Mouse (Mus musculus): ENCODE data around the gene Dnm1. TPM values are rescaled to one million over a fixed set of nuclear protein-coding genes. Genes with fewer than 3 reads are reported as not detected.

The Dnm1 gene
- polyA plus RNA-seq, 1 experiment from 2014 or later: 2.7 TPM

DNA sequence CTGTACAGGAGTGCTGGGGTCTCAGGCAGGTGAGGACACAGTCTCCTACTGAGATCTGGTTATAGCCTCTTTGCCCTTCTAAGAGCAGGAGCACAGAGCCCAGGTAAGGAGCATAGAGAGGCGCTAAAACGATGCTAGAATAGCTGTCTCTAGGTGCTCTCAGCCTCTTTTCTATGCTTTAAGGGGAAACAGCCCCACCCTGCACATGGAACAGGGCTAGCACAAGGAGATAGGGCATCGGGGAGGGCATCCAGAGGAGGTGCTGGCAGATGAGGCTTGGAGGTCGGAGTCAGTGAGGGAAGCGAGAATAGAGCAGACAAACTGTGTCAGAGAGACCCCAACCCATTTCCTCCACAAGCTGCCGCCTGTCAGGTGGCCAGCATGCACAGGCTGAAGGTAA, 6.1 kb downstream of the Dnm1 start:
- WGBS: 67% methylated on average over 6 of the region's 6 CpGs

DNA sequence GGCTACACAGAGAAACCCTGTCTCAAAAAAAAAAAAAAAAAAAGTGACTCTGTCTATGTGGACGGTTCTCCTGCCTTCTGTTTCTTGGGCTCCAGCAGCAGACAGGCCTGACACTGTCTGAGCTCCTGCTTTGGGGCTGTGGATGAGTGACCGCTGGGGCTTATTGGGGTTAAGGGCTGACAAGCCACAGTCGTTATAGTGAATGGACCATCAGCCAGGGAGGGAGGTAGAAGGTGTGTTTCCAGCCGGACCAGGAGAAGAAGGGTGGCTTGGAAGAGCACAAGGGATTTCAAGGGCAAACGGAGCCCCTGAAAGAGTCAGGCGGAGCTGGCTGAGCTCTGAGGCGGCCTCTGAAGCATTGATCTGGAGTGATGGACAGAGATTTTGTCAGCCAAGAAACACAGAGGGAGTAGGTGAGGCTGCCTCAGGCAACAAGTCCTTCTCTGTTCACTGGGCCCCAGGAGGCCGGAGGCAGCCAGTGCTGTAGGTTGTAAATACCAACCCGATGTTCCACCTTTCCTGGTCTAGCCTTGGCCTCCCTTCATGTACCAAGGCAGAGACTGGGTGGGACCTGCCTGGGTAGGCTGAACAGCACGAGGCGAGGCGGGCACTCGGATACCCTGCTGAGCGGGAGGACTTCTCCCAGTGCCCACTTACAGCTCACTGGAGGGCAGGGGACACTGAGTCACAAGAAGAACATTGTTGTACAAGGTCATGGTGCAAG, 8.4 kb downstream of the Dnm1 start:
- Histone ChIP-seq H3K4me2 (ENCODE audit: low read depth, low read length) (no peak overlapping the region), H3K36me3 (ENCODE audit: control insufficient read depth, insufficient read depth) (no peaks in the 10 kb centered on the region), H3K27ac (ENCODE audit: low read length) (no peak overlapping the region), H3K9ac (ENCODE audit: low read length) (no peak overlapping the region), H3K4me3 (ENCODE audit: low read length) (no peak overlapping the region), H3K4me1 (ENCODE audit: control insufficient read depth, insufficient read depth, low read length) (no peaks in the 10 kb centered on the region), H3K27me3 (ENCODE audit: control insufficient read depth, insufficient read depth, low read length) (peaks cover 4% of the 10 kb centered on the region; the same call in 1 of the 2 replicates), H3K9me3 (replicated peaks; ENCODE audit: control insufficient read depth, low read length) (no peaks in the 10 kb centered on the region)
- no peak for ATAC-seq (replicated peaks; ENCODE audit: extremely low read depth, insufficient read depth, low FRiP score)
- 71% methylated on average over 14 of the region's 14 CpGs for WGBS

More for the DNA sequence above, 6.1 kb downstream of the Dnm1 start:
- Histone ChIP-seq H3K4me1 (ENCODE audit: control insufficient read depth, insufficient read depth, low read length) (no peaks in the 10 kb centered on the region), H3K27me3 (ENCODE audit: control insufficient read depth, insufficient read depth, low read length) (peaks cover 8% of the 10 kb centered on the region), H3K36me3 (ENCODE audit: control insufficient read depth, insufficient read depth) (no peaks in the 10 kb centered on the region), H3K27ac (ENCODE audit: low read length) (no peak overlapping the region), H3K9me3 (replicated peaks; ENCODE audit: control insufficient read depth, low read length) (no peaks in the 10 kb centered on the region), H3K4me2 (ENCODE audit: low read depth, low read length) (no peak overlapping the region), H3K9ac (ENCODE audit: low read length) (no peak overlapping the region), H3K4me3 (ENCODE audit: low read length) (no peak overlapping the region)
- ATAC-seq (replicated peaks; ENCODE audit: extremely low read depth, insufficient read depth, low FRiP score): no peak

- Histone ChIP-seq H3K4me3 (ENCODE audit: low read length) (no peak overlapping the region), H3K36me3 (ENCODE audit: control insufficient read depth, insufficient read depth) (no peaks in the 10 kb centered on the region), H3K27me3 (ENCODE audit: control insufficient read depth, insufficient read depth, low read length) (peaks cover 5% of the 10 kb centered on the region; the same call in 1 of the 2 replicates), H3K4me2 (ENCODE audit: low read depth, low read length) (no peak overlapping the region), H3K9me3 (replicated peaks; ENCODE audit: control insufficient read depth, low read length) (no peaks in the 10 kb centered on the region), H3K4me1 (ENCODE audit: control insufficient read depth, insufficient read depth, low read length) (no peaks in the 10 kb centered on the region), H3K27ac (ENCODE audit: low read length) (no peak overlapping the region), H3K9ac (ENCODE audit: low read length) (no peak overlapping the region)
- ATAC-seq (replicated peaks; ENCODE audit: extremely low read depth, insufficient read depth, low FRiP score): no peak
- WGBS: 70% methylated on average over 10 of the region's 10 CpGs
Measured at GRCm38 (mm10) chr2:32344056-32344455, 9.1 kb downstream of the Dnm1 start.

GRCm38 (mm10) chr2:32343351-32343671, 9.8 kb downstream of the Dnm1 start:
- Histone ChIP-seq H3K36me3 (ENCODE audit: control insufficient read depth, insufficient read depth) (no peaks in the 10 kb centered on the region), H3K27ac (ENCODE audit: low read length) (no peak overlapping the region), H3K4me3 (ENCODE audit: low read length) (no peak overlapping the region), H3K9me3 (replicated peaks; ENCODE audit: control insufficient read depth, low read length) (no peaks in the 10 kb centered on the region), H3K4me1 (ENCODE audit: control insufficient read depth, insufficient read depth, low read length) (no peaks in the 10 kb centered on the region), H3K9ac (ENCODE audit: low read length) (no peak overlapping the region), H3K4me2 (ENCODE audit: low read depth, low read length) (no peak overlapping the region), H3K27me3 (ENCODE audit: control insufficient read depth, insufficient read depth, low read length) (peaks cover 5% of the 10 kb centered on the region; the same call in 1 of the 2 replicates)
- no peak for ATAC-seq (replicated peaks; ENCODE audit: extremely low read depth, insufficient read depth, low FRiP score)
- 92% methylated on average over 2 of the region's 2 CpGs for WGBS

DNA sequence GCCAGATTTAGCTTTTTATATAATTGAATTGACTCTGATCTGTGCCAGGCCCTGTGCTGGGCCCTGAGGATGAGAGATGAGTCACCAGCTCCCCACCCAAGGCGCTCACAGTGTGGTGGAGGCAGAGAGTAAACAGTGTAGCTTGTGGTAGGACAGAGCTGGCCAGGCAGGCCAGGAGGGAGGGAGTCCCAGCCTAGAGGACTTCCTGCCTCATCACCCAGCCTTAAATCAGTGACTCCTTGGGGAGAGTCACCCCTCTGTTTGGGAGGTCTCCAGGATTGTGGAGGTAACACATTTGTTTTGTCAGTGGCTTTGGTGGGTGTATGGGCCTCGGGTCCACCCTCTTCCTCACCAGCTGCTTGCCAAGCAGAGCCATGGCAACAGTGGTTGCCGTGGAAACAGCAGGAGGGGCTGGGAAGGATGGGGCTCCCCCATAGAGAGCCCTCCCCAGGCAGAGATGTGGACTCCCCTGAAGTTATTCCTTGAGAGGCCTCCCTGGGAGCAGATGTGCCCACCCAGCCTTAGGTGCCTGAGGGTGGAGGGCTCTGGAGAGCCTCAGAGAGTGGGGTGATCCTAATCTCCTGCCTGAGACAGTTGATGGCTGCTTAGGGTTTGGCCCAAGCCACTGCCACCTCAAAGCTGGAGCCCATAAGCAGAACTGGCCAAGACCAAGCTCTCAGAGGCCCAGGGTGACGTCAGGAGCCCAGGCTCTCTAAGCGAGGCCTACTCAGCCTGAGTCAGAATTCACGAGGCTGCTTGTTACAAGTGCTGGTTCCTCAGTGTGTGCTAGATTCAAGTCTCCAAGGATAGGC, 10.4 kb downstream of the Dnm1 start:
- 67% methylated on average over 6 of the region's 6 CpGs for WGBS
- no peaks in the 10 kb centered on the region for H3K9me3 ChIP-seq (replicated peaks; ENCODE audit: control insufficient read depth, low read length)
- peaks cover 5% of the 10 kb centered on the region; the same call in 1 of the 2 replicates for H3K27me3 ChIP-seq (ENCODE audit: control insufficient read depth, insufficient read depth, low read length)
- H3K4me1 ChIP-seq (ENCODE audit: control insufficient read depth, insufficient read depth, low read length): no peaks in the 10 kb centered on the region
- no peak overlapping the region for H3K9ac ChIP-seq (ENCODE audit: low read length)
- no peak overlapping the region for H3K4me2 ChIP-seq (ENCODE audit: low read depth, low read length)
- no peak for ATAC-seq (replicated peaks; ENCODE audit: extremely low read depth, insufficient read depth, low FRiP score)
- no peak overlapping the region for H3K27ac ChIP-seq (ENCODE audit: low read length)
- no peak overlapping the region for H3K4me3 ChIP-seq (ENCODE audit: low read length)
- no peaks in the 10 kb centered on the region for H3K36me3 ChIP-seq (ENCODE audit: control insufficient read depth, insufficient read depth)

DNA sequence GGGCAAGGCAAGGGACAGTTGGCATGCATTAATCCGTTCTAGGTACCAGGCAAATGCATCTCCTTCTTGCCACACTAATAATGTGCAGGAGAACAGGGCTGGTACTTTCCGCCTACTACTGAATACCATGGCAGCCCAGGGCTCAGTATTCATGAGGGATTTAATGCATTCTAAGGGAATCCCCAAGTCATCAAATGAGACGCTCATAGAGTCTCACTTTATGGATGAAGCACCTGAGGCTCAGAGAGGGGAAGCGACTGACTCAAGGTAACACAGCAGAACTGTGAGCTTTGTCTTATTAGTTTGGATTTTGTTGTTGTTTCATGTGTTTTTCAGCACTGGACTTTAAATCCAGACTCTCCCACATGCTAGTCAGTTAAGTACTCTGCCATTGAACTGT, 11.1 kb downstream of the Dnm1 start:
- no peak overlapping the region for H3K9ac ChIP-seq (ENCODE audit: low read length)
- WGBS: 87% methylated on average over 4 of the region's 4 CpGs
- no peak for ATAC-seq (replicated peaks; ENCODE audit: extremely low read depth, insufficient read depth, low FRiP score)
- no peaks in the 10 kb centered on the region for H3K9me3 ChIP-seq (replicated peaks; ENCODE audit: control insufficient read depth, low read length)
- no peak overlapping the region for H3K27ac ChIP-seq (ENCODE audit: low read length)
- no peak overlapping the region for H3K4me2 ChIP-seq (ENCODE audit: low read depth, low read length)
- H3K4me1 ChIP-seq (ENCODE audit: control insufficient read depth, insufficient read depth, low read length): no peaks in the 10 kb centered on the region
- no peaks in the 10 kb centered on the region for H3K36me3 ChIP-seq (ENCODE audit: control insufficient read depth, insufficient read depth)
- no peak overlapping the region for H3K4me3 ChIP-seq (ENCODE audit: low read length)
- H3K27me3 ChIP-seq (ENCODE audit: control insufficient read depth, insufficient read depth, low read length): peaks cover 5% of the 10 kb centered on the region; the same call in 1 of the 2 replicates

DNA sequence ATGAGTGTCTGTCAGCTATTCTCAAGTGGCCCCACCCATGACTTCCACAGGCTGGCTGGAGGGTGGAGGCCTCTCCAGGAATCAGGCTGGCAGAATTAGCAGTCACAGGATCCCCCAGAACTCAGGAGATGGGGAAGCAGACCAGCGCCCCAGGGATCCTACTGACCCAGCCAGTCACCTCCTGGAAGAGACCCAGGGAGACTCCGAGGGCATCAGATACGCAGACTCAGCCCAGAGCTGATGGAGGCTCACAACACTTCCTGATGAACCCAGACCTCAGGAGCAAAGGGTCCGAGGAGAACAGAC, 11.6 kb downstream of the Dnm1 start:
- no peak overlapping the region for H3K27ac ChIP-seq (ENCODE audit: low read length)
- H3K9ac ChIP-seq (ENCODE audit: low read length): no peak overlapping the region
- H3K36me3 ChIP-seq (ENCODE audit: control insufficient read depth, insufficient read depth): no peaks in the 10 kb centered on the region
- H3K9me3 ChIP-seq (replicated peaks; ENCODE audit: control insufficient read depth, low read length): no peaks in the 10 kb centered on the region
- H3K4me2 ChIP-seq (ENCODE audit: low read depth, low read length): no peak overlapping the region
- H3K27me3 ChIP-seq (ENCODE audit: control insufficient read depth, insufficient read depth, low read length): peaks cover 5% of the 10 kb centered on the region; the same call in 1 of the 2 replicates
- H3K4me3 ChIP-seq (ENCODE audit: low read length): no peak overlapping the region
- 59% methylated on average over 4 of the region's 4 CpGs for WGBS
- H3K4me1 ChIP-seq (ENCODE audit: control insufficient read depth, insufficient read depth, low read length): no peaks in the 10 kb centered on the region
- ATAC-seq (replicated peaks; ENCODE audit: extremely low read depth, insufficient read depth, low FRiP score): no peak

- no peak overlapping the region for H3K27ac ChIP-seq (ENCODE audit: low read length)
- H3K4me2 ChIP-seq (ENCODE audit: low read depth, low read length): no peak overlapping the region
- peaks cover 7% of the 10 kb centered on the region; the same call in 1 of the 2 replicates for H3K27me3 ChIP-seq (ENCODE audit: control insufficient read depth, insufficient read depth, low read length)
- WGBS: 79% methylated on average over 13 of the region's 13 CpGs
- H3K4me3 ChIP-seq (ENCODE audit: low read length): no peak overlapping the region
- no peak overlapping the region for H3K9ac ChIP-seq (ENCODE audit: low read length)
- no peaks in the 10 kb centered on the region for H3K4me1 ChIP-seq (ENCODE audit: control insufficient read depth, insufficient read depth, low read length)
- ATAC-seq (replicated peaks; ENCODE audit: extremely low read depth, insufficient read depth, low FRiP score): no peak
- no peaks in the 10 kb centered on the region for H3K36me3 ChIP-seq (ENCODE audit: control insufficient read depth, insufficient read depth)
- H3K9me3 ChIP-seq (replicated peaks; ENCODE audit: control insufficient read depth, low read length): no peaks in the 10 kb centered on the region
Measured at GRCm38 (mm10) chr2:32340836-32341633, 12.1 kb downstream of the Dnm1 start.

Measured in heart, embryonic 16.5 days (tissue).